Mouse (Mus musculus): ENCODE results near the gene Grid1. TPM values are rescaled to one million over a fixed set of nuclear protein-coding genes. Genes with fewer than 3 reads are reported as not detected.

Grid1 gene
- polyA plus RNA-seq, 1 experiment from 2014 or later: 0.36 TPM

- H3K4me1 ChIP-seq (replicated peaks; ENCODE audit: control insufficient read depth, insufficient read depth, low read length): peaks cover 3% of the 10 kb centered on the region; the same call in 1 of the 2 replicates
- no peak overlapping the region for H3K9ac ChIP-seq (ENCODE audit: low read length)
- no peaks in the 10 kb centered on the region for H3K36me3 ChIP-seq (ENCODE audit: control insufficient read depth, insufficient read depth, low read length)
- no peak overlapping the region for H3K27ac ChIP-seq (ENCODE audit: low read depth, low read length)
- peaks cover 5% of the 10 kb centered on the region; the same call in 1 of the 2 replicates for H3K27me3 ChIP-seq (ENCODE audit: control insufficient read depth, insufficient read depth, low read length)
- H3K4me2 ChIP-seq (ENCODE audit: low read depth, low read length, severe bottlenecking): no peak overlapping the region
- ATAC-seq (replicated peaks; ENCODE audit: low FRiP score): peak; percentile 87
- peak; percentile 73 for DNase-seq (ENCODE audit: low spot score)
- WGBS: 26% methylated on average over 6 of the region's 6 CpGs
- H3K4me3 ChIP-seq (ENCODE audit: low read depth, low read length): no peak overlapping the region
- no peaks in the 10 kb centered on the region for H3K9me3 ChIP-seq (ENCODE audit: control insufficient read depth, low read length)
Observed at GRCm38 (mm10) chr14:34969102-34969819, 149.4 kb downstream of the Grid1 start.

- DNase-seq (ENCODE audit: low spot score): no peak
- H3K27me3 ChIP-seq (ENCODE audit: control insufficient read depth, insufficient read depth, low read length): peaks cover 2% of the 10 kb centered on the region; the same call in 1 of the 2 replicates
- H3K4me3 ChIP-seq (ENCODE audit: low read depth, low read length): no peak overlapping the region
- H3K4me1 ChIP-seq (replicated peaks; ENCODE audit: control insufficient read depth, insufficient read depth, low read length): peaks cover 3% of the 10 kb centered on the region; the same call in 1 of the 2 replicates
- no peak overlapping the region for H3K9ac ChIP-seq (ENCODE audit: low read length)
- H3K9me3 ChIP-seq (ENCODE audit: control insufficient read depth, low read length): no peaks in the 10 kb centered on the region
- no peak overlapping the region for H3K27ac ChIP-seq (ENCODE audit: low read depth, low read length)
- H3K36me3 ChIP-seq (ENCODE audit: control insufficient read depth, insufficient read depth, low read length): no peaks in the 10 kb centered on the region
- no peak for ATAC-seq (replicated peaks; ENCODE audit: low FRiP score)
- WGBS: 77% methylated on average over 3 of the region's 3 CpGs
- H3K4me2 ChIP-seq (ENCODE audit: low read depth, low read length, severe bottlenecking): no peak overlapping the region
Observed at GRCm38 (mm10) chr14:34972930-34973329, 153.0 kb downstream of the Grid1 start.

GRCm38 (mm10) chr14:34980756-34981155 lies 160.8 kb downstream of the Grid1 start:
- H3K4me3 ChIP-seq (ENCODE audit: low read depth, low read length): no peak overlapping the region
- H3K9ac ChIP-seq (ENCODE audit: low read length): no peak overlapping the region
- H3K4me1 ChIP-seq (replicated peaks; ENCODE audit: control insufficient read depth, insufficient read depth, low read length): no peaks in the 10 kb centered on the region; the same call in 1 of the 2 replicates
- ATAC-seq (replicated peaks; ENCODE audit: low FRiP score): no peak
- H3K27me3 ChIP-seq (ENCODE audit: control insufficient read depth, insufficient read depth, low read length): no peaks in the 10 kb centered on the region; the same call in 1 of the 2 replicates
- WGBS: 12% methylated on average over 2 of the region's 2 CpGs
- H3K4me2 ChIP-seq (ENCODE audit: low read depth, low read length, severe bottlenecking): no peak overlapping the region
- H3K27ac ChIP-seq (ENCODE audit: low read depth, low read length): no peak overlapping the region
- no peaks in the 10 kb centered on the region for H3K36me3 ChIP-seq (ENCODE audit: control insufficient read depth, insufficient read depth, low read length)
- no peak for DNase-seq (ENCODE audit: low spot score)
- H3K9me3 ChIP-seq (ENCODE audit: control insufficient read depth, low read length): no peaks in the 10 kb centered on the region

- no peak for ATAC-seq (replicated peaks; ENCODE audit: low FRiP score)
- Histone ChIP-seq H3K9ac (ENCODE audit: low read length) (no peak overlapping the region), H3K9me3 (ENCODE audit: control insufficient read depth, low read length) (no peaks in the 10 kb centered on the region), H3K36me3 (ENCODE audit: control insufficient read depth, insufficient read depth, low read length) (no peaks in the 10 kb centered on the region), H3K4me2 (ENCODE audit: low read depth, low read length, severe bottlenecking) (no peak overlapping the region), H3K27me3 (ENCODE audit: control insufficient read depth, insufficient read depth, low read length) (no peaks in the 10 kb centered on the region), H3K4me3 (ENCODE audit: low read depth, low read length) (no peak overlapping the region), H3K27ac (ENCODE audit: low read depth, low read length) (no peak overlapping the region), H3K4me1 (replicated peaks; ENCODE audit: control insufficient read depth, insufficient read depth, low read length) (no peaks in the 10 kb centered on the region)
- DNase-seq (ENCODE audit: low spot score): no peak
- 81% methylated on average over 5 of the region's 5 CpGs for WGBS
Observed at GRCm38 (mm10) chr14:34989131-34989530, 169.2 kb downstream of the Grid1 start.

GRCm38 (mm10) chr14:35006736-35007135 lies 186.8 kb downstream of the Grid1 start:
- 87% methylated on average over 7 of the region's 7 CpGs for WGBS
- no peaks in the 10 kb centered on the region for H3K27me3 ChIP-seq (ENCODE audit: control insufficient read depth, insufficient read depth, low read length)
- H3K4me2 ChIP-seq (ENCODE audit: low read depth, low read length, severe bottlenecking): no peak overlapping the region
- no peak overlapping the region for H3K9ac ChIP-seq (ENCODE audit: low read length)
- no peaks in the 10 kb centered on the region for H3K9me3 ChIP-seq (ENCODE audit: control insufficient read depth, low read length)
- no peak overlapping the region for H3K27ac ChIP-seq (ENCODE audit: low read depth, low read length)
- H3K4me3 ChIP-seq (ENCODE audit: low read depth, low read length): no peak overlapping the region
- no peaks in the 10 kb centered on the region for H3K36me3 ChIP-seq (ENCODE audit: control insufficient read depth, insufficient read depth, low read length)
- DNase-seq (ENCODE audit: low spot score) (peak; percentile 33), ATAC-seq (replicated peaks; ENCODE audit: low FRiP score) (no peak)
- no peaks in the 10 kb centered on the region for H3K4me1 ChIP-seq (replicated peaks; ENCODE audit: control insufficient read depth, insufficient read depth, low read length)

- ATAC-seq (replicated peaks; ENCODE audit: low FRiP score) (no peak), DNase-seq (ENCODE audit: low spot score) (no peak)
- no peak overlapping the region for H3K27ac ChIP-seq (ENCODE audit: low read depth, low read length)
- H3K36me3 ChIP-seq (ENCODE audit: control insufficient read depth, insufficient read depth, low read length): no peaks in the 10 kb centered on the region
- H3K4me3 ChIP-seq (ENCODE audit: low read depth, low read length): no peak overlapping the region
- no peak overlapping the region for H3K9ac ChIP-seq (ENCODE audit: low read length)
- H3K9me3 ChIP-seq (ENCODE audit: control insufficient read depth, low read length): no peaks in the 10 kb centered on the region
- H3K27me3 ChIP-seq (ENCODE audit: control insufficient read depth, insufficient read depth, low read length): no peaks in the 10 kb centered on the region
- 44% methylated on average over 3 of the region's 3 CpGs for WGBS
- no peak overlapping the region for H3K4me2 ChIP-seq (ENCODE audit: low read depth, low read length, severe bottlenecking)
- H3K4me1 ChIP-seq (replicated peaks; ENCODE audit: control insufficient read depth, insufficient read depth, low read length): no peaks in the 10 kb centered on the region
Observed at GRCm38 (mm10) chr14:35008674-35009073, 188.8 kb downstream of the Grid1 start.

GRCm38 (mm10) chr14:35009074-35009473 lies 189.2 kb downstream of the Grid1 start:
- H3K9me3 ChIP-seq (ENCODE audit: control insufficient read depth, low read length): no peaks in the 10 kb centered on the region
- no peak overlapping the region for H3K4me2 ChIP-seq (ENCODE audit: low read depth, low read length, severe bottlenecking)
- H3K27me3 ChIP-seq (ENCODE audit: control insufficient read depth, insufficient read depth, low read length): no peaks in the 10 kb centered on the region
- H3K36me3 ChIP-seq (ENCODE audit: control insufficient read depth, insufficient read depth, low read length): no peaks in the 10 kb centered on the region
- DNase-seq (ENCODE audit: low spot score) (no peak), ATAC-seq (replicated peaks; ENCODE audit: low FRiP score) (peak; percentile 18; the same call in 1 of the 2 replicates)
- no peaks in the 10 kb centered on the region for H3K4me1 ChIP-seq (replicated peaks; ENCODE audit: control insufficient read depth, insufficient read depth, low read length)
- no peak overlapping the region for H3K9ac ChIP-seq (ENCODE audit: low read length)
- H3K4me3 ChIP-seq (ENCODE audit: low read depth, low read length): no peak overlapping the region
- no peak overlapping the region for H3K27ac ChIP-seq (ENCODE audit: low read depth, low read length)
- WGBS: 18% methylated on average over 9 of the region's 9 CpGs

GRCm38 (mm10) chr14:35026686-35027085 lies 206.8 kb downstream of the Grid1 start:
- H3K4me1 ChIP-seq (replicated peaks; ENCODE audit: control insufficient read depth, insufficient read depth, low read length): no peaks in the 10 kb centered on the region
- 90% methylated on average over 8 of the region's 8 CpGs for WGBS
- no peaks in the 10 kb centered on the region for H3K36me3 ChIP-seq (ENCODE audit: control insufficient read depth, insufficient read depth, low read length)
- no peak overlapping the region for H3K4me2 ChIP-seq (ENCODE audit: low read depth, low read length, severe bottlenecking)
- H3K27me3 ChIP-seq (ENCODE audit: control insufficient read depth, insufficient read depth, low read length): no peaks in the 10 kb centered on the region
- DNase-seq (ENCODE audit: low spot score) (no peak), ATAC-seq (replicated peaks; ENCODE audit: low FRiP score) (no peak)
- H3K27ac ChIP-seq (ENCODE audit: low read depth, low read length): no peak overlapping the region
- H3K4me3 ChIP-seq (ENCODE audit: low read depth, low read length): no peak overlapping the region
- no peak overlapping the region for H3K9ac ChIP-seq (ENCODE audit: low read length)
- H3K9me3 ChIP-seq (ENCODE audit: control insufficient read depth, low read length): no peaks in the 10 kb centered on the region
